Mouse (Mus musculus) midbrain, embryonic 13.5 days (tissue): ENCODE measurements around the gene Ccdc24. TPM values are rescaled to one million over a fixed set of nuclear protein-coding genes. Genes with fewer than 3 reads are reported as not detected.
A peak's percentile ranks its signal among the peaks of the same experiment; 100 is the strongest.

ENCODE experiments used
- ATAC-seq: fragments of 200-750 bp; cut with Nextera tagmentation; 2 replicates; pipeline ENCODE4 v1.8.0; 2017; ENCODE audit warnings: mild to moderate bottlenecking, moderate TSS enrichment, moderate library complexity
- H3K27ac ChIP-seq: fragments of 300-500 bp; sonication (generic); 2 replicates; pipeline ENCODE4 v1.5.1; 2015; ENCODE audit warnings: inconsistent platforms, mild to moderate bottlenecking, moderate library complexity
- H3K27me3 ChIP-seq: fragments of 300-500 bp; sonication (generic); 2 replicates; pipeline ENCODE4 v1.6.1; 2015; ENCODE audit warnings: mild to moderate bottlenecking, inconsistent platforms
- H3K36me3 ChIP-seq: fragments of 300-500 bp; sonication (generic); 2 replicates; pipeline ENCODE4 v1.6.1; 2015; ENCODE audit warnings: mild to moderate bottlenecking, inconsistent platforms
- H3K4me1 ChIP-seq: fragments of 300-500 bp; sonication (generic); replicated peaks from 2 replicates; pipeline ENCODE4 v1.6.1; 2015; ENCODE audit warnings: inconsistent platforms
- H3K4me2 ChIP-seq: fragments of 300-500 bp; sonication (generic); replicated peaks from 2 replicates; pipeline ENCODE4 v1.6.1; 2015; ENCODE audit warnings: moderate library complexity, mild to moderate bottlenecking, inconsistent platforms
- H3K4me3 ChIP-seq: fragments of 300-500 bp; sonication (generic); replicated peaks from 2 replicates; pipeline ENCODE4 v1.5.1; 2015; ENCODE audit warnings: mild to moderate bottlenecking, inconsistent platforms
- H3K9ac ChIP-seq: fragments of 300-500 bp; sonication (generic); replicated peaks from 2 replicates; pipeline ENCODE4 v1.6.1; 2015; ENCODE audit warnings: mild to moderate bottlenecking, inconsistent platforms
- H3K9me3 ChIP-seq: fragments of 300-500 bp; sonication (generic); 2 replicates; pipeline ENCODE4 v1.6.1; 2016; ENCODE audit warnings: mild to moderate bottlenecking, inconsistent platforms
- WGBS: fragments of 180-500 bp; shearing (Covaris S2); methylation state at CpG from one replicate; pipeline ENCODE4 v1.1.7; 2015; 5-methylcytosine and 5-hydroxymethylcytosine counted together
- polyA plus RNA-seq: library from polyadenylated mRNA; unstranded; fragments of >200 nt; fragmentation: Nextera tagmentation; extraction: Ambion mirVana; gene quantifications from 2 replicates; pipeline ENCODE4 v1.2.1, GENCODE M21; 2015

Gene Ccdc24
- polyA plus RNA-seq, 1 experiment from 2014 or later, result 3.4 TPM

GRCm38 (mm10) chr4:117912685-117913273 is 40.4 kb upstream of the Ccdc24 start:
- Histone ChIP-seq H3K9me3 (no peaks in the 10 kb centered on the region), H3K4me2 (peak overlapping the region; percentile 100), H3K36me3 (peaks cover 21% of the 10 kb centered on the region), H3K9ac (peak overlapping the region; percentile 92), H3K4me3 (peak overlapping the region; percentile 93), H3K27me3 (no peaks in the 10 kb centered on the region), H3K27ac (no peak overlapping the region), H3K4me1 (peaks cover 74% of the 10 kb centered on the region)
- ATAC-seq, result no peak
- WGBS, result 75% methylated on average over 7 of the region's 7 CpGs

GRCm38 (mm10) chr4:117912131-117912561 is 39.8 kb upstream of the Ccdc24 start:
- 91% methylated on average over 13 of the region's 13 CpGs for WGBS
- no peaks in the 10 kb centered on the region for H3K9me3 ChIP-seq
- peaks cover 21% of the 10 kb centered on the region for H3K36me3 ChIP-seq
- H3K4me1 ChIP-seq, result peaks cover 77% of the 10 kb centered on the region
- H3K27me3 ChIP-seq, result no peaks in the 10 kb centered on the region
- H3K27ac ChIP-seq, result no peak overlapping the region
- H3K4me3 ChIP-seq, result no peak overlapping the region
- no peak for ATAC-seq
- peak overlapping the region; percentile 92; the same call in 1 of the 2 replicates for H3K9ac ChIP-seq
- peak overlapping the region; percentile 100; the same call in 1 of the 2 replicates for H3K4me2 ChIP-seq

GRCm38 (mm10) chr4:117908834-117909453 is 36.6 kb upstream of the Ccdc24 start:
- Histone ChIP-seq H3K9ac (peak overlapping the region; percentile 29; the same call in 1 of the 2 replicates), H3K4me1 (peaks cover 65% of the 10 kb centered on the region), H3K9me3 (no peaks in the 10 kb centered on the region), H3K27ac (peak overlapping the region; percentile 77), H3K27me3 (no peaks in the 10 kb centered on the region), H3K4me3 (peak overlapping the region; percentile 18), H3K36me3 (peaks cover 49% of the 10 kb centered on the region), H3K4me2 (peak overlapping the region; percentile 44)
- ATAC-seq, result peak; percentile 86
- WGBS, result 57% methylated on average over 8 of the region's 8 CpGs

GRCm38 (mm10) chr4:117906196-117906595 is 33.8 kb upstream of the Ccdc24 start:
- H3K27me3 ChIP-seq, result no peaks in the 10 kb centered on the region
- ATAC-seq, result no peak
- no peak overlapping the region for H3K9ac ChIP-seq
- H3K4me3 ChIP-seq, result no peak overlapping the region
- H3K36me3 ChIP-seq, result peaks cover 62% of the 10 kb centered on the region
- WGBS, result 87% methylated on average over 3 of the region's 3 CpGs
- H3K4me1 ChIP-seq, result peaks cover 37% of the 10 kb centered on the region
- no peak overlapping the region for H3K27ac ChIP-seq
- H3K9me3 ChIP-seq, result no peaks in the 10 kb centered on the region
- H3K4me2 ChIP-seq, result no peak overlapping the region

GRCm38 (mm10) chr4:117904761-117905160 is 32.4 kb upstream of the Ccdc24 start:
- no peak for ATAC-seq
- peaks cover 69% of the 10 kb centered on the region for H3K36me3 ChIP-seq
- WGBS, result 94% methylated on average over 8 of the region's 8 CpGs

GRCm38 (mm10) chr4:117904094-117904493 is 31.7 kb upstream of the Ccdc24 start:
- H3K9ac ChIP-seq, result no peak overlapping the region
- H3K4me3 ChIP-seq, result no peak overlapping the region
- peaks cover 76% of the 10 kb centered on the region for H3K36me3 ChIP-seq
- H3K4me1 ChIP-seq, result peaks cover 16% of the 10 kb centered on the region
- 91% methylated on average over 10 of the region's 10 CpGs for WGBS
- H3K9me3 ChIP-seq, result no peaks in the 10 kb centered on the region
- no peak for ATAC-seq
- H3K27me3 ChIP-seq, result no peaks in the 10 kb centered on the region
- H3K4me2 ChIP-seq, result no peak overlapping the region
- no peak overlapping the region for H3K27ac ChIP-seq

More at GRCm38 (mm10) chr4:117904761-117905160, 32.4 kb upstream of the Ccdc24 start:
- Histone ChIP-seq H3K4me3 (no peak overlapping the region), H3K4me1 (peaks cover 23% of the 10 kb centered on the region), H3K9me3 (no peaks in the 10 kb centered on the region), H3K27me3 (no peaks in the 10 kb centered on the region), H3K9ac (no peak overlapping the region), H3K27ac (no peak overlapping the region), H3K4me2 (no peak overlapping the region)

- H3K9me3 ChIP-seq, result no peaks in the 10 kb centered on the region
- peaks cover 92% of the 10 kb centered on the region for H3K36me3 ChIP-seq
- H3K27ac ChIP-seq, result no peak overlapping the region
- no peaks in the 10 kb centered on the region for H3K27me3 ChIP-seq
- no peak overlapping the region for H3K4me2 ChIP-seq
- 84% methylated on average over 3 of the region's 3 CpGs for WGBS
- H3K4me1 ChIP-seq, result no peaks in the 10 kb centered on the region
- no peak for ATAC-seq
- H3K9ac ChIP-seq, result no peak overlapping the region
- no peak overlapping the region for H3K4me3 ChIP-seq
These were observed 25.8 kb upstream of the Ccdc24 start for GRCm38 (mm10) chr4:117898111-117898510.

- Histone ChIP-seq H3K4me3 (no peak overlapping the region), H3K27me3 (no peaks in the 10 kb centered on the region), H3K9me3 (no peaks in the 10 kb centered on the region), H3K9ac (no peak overlapping the region), H3K27ac (no peak overlapping the region), H3K4me2 (no peak overlapping the region), H3K36me3 (peaks cover 71% of the 10 kb centered on the region), H3K4me1 (peaks cover 10% of the 10 kb centered on the region)
- WGBS, result 94% methylated on average over 6 of the region's 6 CpGs
- no peak for ATAC-seq
These were observed 23.7 kb upstream of the Ccdc24 start for GRCm38 (mm10) chr4:117896031-117896430.

GRCm38 (mm10) chr4:117895339-117895738 is 23.0 kb upstream of the Ccdc24 start:
- no peaks in the 10 kb centered on the region for H3K9me3 ChIP-seq
- no peaks in the 10 kb centered on the region for H3K27me3 ChIP-seq
- no peak overlapping the region for H3K9ac ChIP-seq
- no peak overlapping the region for H3K4me2 ChIP-seq
- H3K4me3 ChIP-seq, result no peak overlapping the region
- peaks cover 16% of the 10 kb centered on the region for H3K4me1 ChIP-seq
- no peak overlapping the region for H3K27ac ChIP-seq
- WGBS, result 88% methylated on average over 7 of the region's 7 CpGs
- ATAC-seq, result no peak
- peaks cover 64% of the 10 kb centered on the region for H3K36me3 ChIP-seq

- no peak for ATAC-seq
- H3K27me3 ChIP-seq, result no peaks in the 10 kb centered on the region
These were observed 22.2 kb upstream of the Ccdc24 start for GRCm38 (mm10) chr4:117894601-117895000.

GRCm38 (mm10) chr4:117893376-117893775 is 21.0 kb upstream of the Ccdc24 start:
- H3K36me3 ChIP-seq, result peaks cover 60% of the 10 kb centered on the region

More at GRCm38 (mm10) chr4:117894601-117895000, 22.2 kb upstream of the Ccdc24 start:
- WGBS, result 91% methylated on average over 8 of the region's 8 CpGs
- no peak overlapping the region for H3K9ac ChIP-seq
- peaks cover 63% of the 10 kb centered on the region for H3K36me3 ChIP-seq
- no peak overlapping the region for H3K4me2 ChIP-seq
- no peaks in the 10 kb centered on the region for H3K9me3 ChIP-seq
- no peak overlapping the region for H3K27ac ChIP-seq
- H3K4me3 ChIP-seq, result no peak overlapping the region
- H3K4me1 ChIP-seq, result peaks cover 16% of the 10 kb centered on the region

GRCm38 (mm10) chr4:117891738-117892161 is 19.4 kb upstream of the Ccdc24 start, which contains the start of gene Dph2:
Dph2 (minus strand) TSS chr4:117892032.
- no peaks in the 10 kb centered on the region for H3K9me3 ChIP-seq
- ATAC-seq, result peak; percentile 86

More at GRCm38 (mm10) chr4:117893376-117893775, 21.0 kb upstream of the Ccdc24 start:
- H3K9me3 ChIP-seq, result no peaks in the 10 kb centered on the region
- no peak overlapping the region for H3K4me3 ChIP-seq
- H3K4me2 ChIP-seq, result no peak overlapping the region
- ATAC-seq, result no peak
- H3K27me3 ChIP-seq, result no peaks in the 10 kb centered on the region
- peaks cover 16% of the 10 kb centered on the region for H3K4me1 ChIP-seq
- no peak overlapping the region for H3K27ac ChIP-seq
- 30% methylated on average over 9 of the region's 9 CpGs for WGBS
- H3K9ac ChIP-seq, result no peak overlapping the region

More at GRCm38 (mm10) chr4:117891738-117892161, 19.4 kb upstream of the Ccdc24 start, which contains the start of gene Dph2:
- peak within 1 kb of the TSS; percentile 61 for H3K9ac ChIP-seq
- H3K4me3 ChIP-seq, result peak within 1 kb of the TSS; percentile 79
- H3K4me1 ChIP-seq, result peaks cover 21% of the 10 kb centered on the region
- peak within 1 kb of the TSS; percentile 95 for H3K4me2 ChIP-seq
- H3K27me3 ChIP-seq, result no peaks in the 10 kb centered on the region
- H3K36me3 ChIP-seq, result peaks cover 47% of the 10 kb centered on the region
- H3K27ac ChIP-seq, result no peak within 1 kb of the TSS
- under 1% methylated on average over 21 of the region's 21 CpGs for WGBS
